Mouse (Mus musculus): ENCODE data around the gene Nadk2. TPM values are rescaled to one million over a fixed set of nuclear protein-coding genes. Genes with fewer than 3 reads are reported as not detected.

Nadk2 gene
- polyA plus RNA-seq (2015; fragmentation: Nextera tagmentation; extraction: Ambion mirVana): 19.7 and 44.7 TPM in 2 replicates

GRCm38 (mm10) chr15:9070912-9071555 is at the start of gene Nadk2:
Gene Nadk2, plus strand, starts transcription at chr15:9071260.
- H3K4me3 ChIP-seq (ENCODE audit: low read length): peak within 1 kb of the TSS; percentile 94
- WGBS: under 1% methylated on average over 36 of the region's 54 CpGs

DNA sequence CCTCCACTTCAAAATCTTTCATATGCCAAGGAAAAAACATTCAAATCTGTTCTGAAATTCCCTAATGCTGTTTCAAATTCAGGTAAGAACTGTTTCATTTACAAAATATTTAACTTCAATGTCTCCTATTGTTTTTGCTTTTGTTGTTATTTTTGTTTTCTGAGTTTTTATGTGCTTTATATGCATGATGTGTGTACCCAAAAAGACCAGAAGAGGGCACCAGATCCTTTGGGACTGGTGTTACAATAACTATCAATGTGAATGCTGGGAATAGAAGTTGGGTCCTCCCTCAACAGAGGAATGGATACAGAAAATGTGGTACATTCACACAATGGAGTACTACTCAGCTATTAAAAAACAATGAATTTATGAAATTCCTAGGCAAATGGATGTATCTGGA is 15.4 kb upstream of the Nadk2 start:
- ATAC-seq: no peak
- H3K36me3 ChIP-seq (ENCODE audit: control insufficient read depth, insufficient read depth, low read length): no peaks in the 10 kb centered on the region
- no peak overlapping the region for H3K4me2 ChIP-seq (ENCODE audit: low read depth, low read length)
- no peaks in the 10 kb centered on the region for H3K9me3 ChIP-seq (ENCODE audit: control insufficient read depth, low read length)
- H3K4me1 ChIP-seq (ENCODE audit: control insufficient read depth, insufficient read depth, low read length): no peaks in the 10 kb centered on the region
- H3K27me3 ChIP-seq (replicated peaks; ENCODE audit: control insufficient read depth, insufficient read depth, low read length): no peaks in the 10 kb centered on the region
- no peak overlapping the region for H3K9ac ChIP-seq (ENCODE audit: low read depth, low read length)
- no peak overlapping the region for H3K27ac ChIP-seq (ENCODE audit: low read length)
- H3K4me3 ChIP-seq (ENCODE audit: low read length): no peak overlapping the region

More at GRCm38 (mm10) chr15:9070912-9071555, at the start of gene Nadk2:
- Histone ChIP-seq H3K9ac (ENCODE audit: low read depth, low read length) (peak within 1 kb of the TSS; percentile 96), H3K36me3 (ENCODE audit: control insufficient read depth, insufficient read depth, low read length) (no peaks in the 10 kb centered on the region), H3K4me1 (ENCODE audit: control insufficient read depth, insufficient read depth, low read length) (peaks cover 21% of the 10 kb centered on the region), H3K27me3 (replicated peaks; ENCODE audit: control insufficient read depth, insufficient read depth, low read length) (no peaks in the 10 kb centered on the region), H3K4me2 (ENCODE audit: low read depth, low read length) (peak within 1 kb of the TSS; percentile 84), H3K27ac (ENCODE audit: low read length) (peak within 1 kb of the TSS; percentile 92), H3K9me3 (ENCODE audit: control insufficient read depth, low read length) (no peaks in the 10 kb centered on the region)
- peak; percentile 97 for ATAC-seq

DNA sequence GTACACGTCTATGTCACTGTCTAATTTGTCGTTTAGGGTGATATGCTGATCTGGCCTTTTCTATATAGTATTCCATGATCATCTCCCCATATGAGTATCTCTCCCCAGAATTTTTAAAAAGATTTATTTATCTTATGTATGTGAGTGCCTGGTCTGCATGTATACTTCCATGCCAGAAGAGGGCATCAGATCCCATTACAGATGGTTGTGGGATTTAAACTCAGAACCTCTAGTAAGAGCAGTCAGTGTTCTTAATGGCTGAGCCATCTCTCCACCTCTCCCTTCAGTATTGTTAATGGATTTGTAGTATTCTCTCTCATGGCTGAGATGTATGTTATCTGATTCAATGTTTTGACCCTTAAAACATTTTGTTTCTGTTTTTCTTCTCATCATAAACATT is 11.2 kb upstream of the Nadk2 start:
- no peak overlapping the region for H3K9ac ChIP-seq (ENCODE audit: low read depth, low read length)
- H3K4me3 ChIP-seq (ENCODE audit: low read length): no peak overlapping the region
- no peaks in the 10 kb centered on the region for H3K36me3 ChIP-seq (ENCODE audit: control insufficient read depth, insufficient read depth, low read length)
- no peaks in the 10 kb centered on the region for H3K9me3 ChIP-seq (ENCODE audit: control insufficient read depth, low read length)
- H3K27ac ChIP-seq (ENCODE audit: low read length): no peak overlapping the region
- no peak for ATAC-seq
- H3K4me1 ChIP-seq (ENCODE audit: control insufficient read depth, insufficient read depth, low read length): no peaks in the 10 kb centered on the region
- H3K4me2 ChIP-seq (ENCODE audit: low read depth, low read length): no peak overlapping the region
- H3K27me3 ChIP-seq (replicated peaks; ENCODE audit: control insufficient read depth, insufficient read depth, low read length): no peaks in the 10 kb centered on the region
- 83% methylated on average over 2 of the region's 2 CpGs for WGBS

GRCm38 (mm10) chr15:9061150-9061882 is 9.7 kb upstream of the Nadk2 start:
- Histone ChIP-seq H3K27ac (ENCODE audit: low read length) (no peak overlapping the region), H3K4me3 (ENCODE audit: low read length) (no peak overlapping the region), H3K4me2 (ENCODE audit: low read depth, low read length) (no peak overlapping the region), H3K4me1 (ENCODE audit: control insufficient read depth, insufficient read depth, low read length) (no peaks in the 10 kb centered on the region), H3K9ac (ENCODE audit: low read depth, low read length) (no peak overlapping the region), H3K9me3 (ENCODE audit: control insufficient read depth, low read length) (no peaks in the 10 kb centered on the region), H3K27me3 (replicated peaks; ENCODE audit: control insufficient read depth, insufficient read depth, low read length) (no peaks in the 10 kb centered on the region), H3K36me3 (ENCODE audit: control insufficient read depth, insufficient read depth, low read length) (no peaks in the 10 kb centered on the region)
- WGBS: 64% methylated on average over 7 of the region's 7 CpGs
- no peak for ATAC-seq

DNA sequence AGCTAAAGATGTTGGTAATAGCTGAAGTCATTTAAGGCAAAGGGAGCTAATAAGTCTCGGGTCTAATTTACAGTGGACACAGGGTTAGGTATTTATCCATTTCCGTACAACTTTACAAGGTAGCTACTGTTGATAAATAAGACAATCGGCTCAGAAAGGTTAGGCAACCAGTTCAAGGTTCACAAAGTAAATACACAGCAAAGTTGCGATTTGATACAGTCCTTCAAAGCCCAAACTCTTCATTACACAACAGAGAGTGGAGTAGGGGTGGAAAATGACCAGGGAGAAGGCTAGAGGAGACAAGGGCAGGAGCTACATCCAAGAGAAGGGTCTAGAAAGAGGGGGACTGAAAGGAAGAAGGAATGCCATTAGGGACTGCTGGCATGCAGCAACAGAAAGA is 2.2 kb upstream of the Nadk2 start:
- no peak for ATAC-seq
- Histone ChIP-seq H3K4me1 (ENCODE audit: control insufficient read depth, insufficient read depth, low read length) (peaks cover 7% of the 10 kb centered on the region; the same call in 1 of the 2 replicates), H3K4me3 (ENCODE audit: low read length) (no peak overlapping the region), H3K9ac (ENCODE audit: low read depth, low read length) (no peak overlapping the region), H3K4me2 (ENCODE audit: low read depth, low read length) (no peak overlapping the region), H3K27me3 (replicated peaks; ENCODE audit: control insufficient read depth, insufficient read depth, low read length) (no peaks in the 10 kb centered on the region), H3K9me3 (ENCODE audit: control insufficient read depth, low read length) (no peaks in the 10 kb centered on the region), H3K36me3 (ENCODE audit: control insufficient read depth, insufficient read depth, low read length) (no peaks in the 10 kb centered on the region), H3K27ac (ENCODE audit: low read length) (no peak overlapping the region)
- 67% methylated on average over 4 of the region's 4 CpGs for WGBS

DNA sequence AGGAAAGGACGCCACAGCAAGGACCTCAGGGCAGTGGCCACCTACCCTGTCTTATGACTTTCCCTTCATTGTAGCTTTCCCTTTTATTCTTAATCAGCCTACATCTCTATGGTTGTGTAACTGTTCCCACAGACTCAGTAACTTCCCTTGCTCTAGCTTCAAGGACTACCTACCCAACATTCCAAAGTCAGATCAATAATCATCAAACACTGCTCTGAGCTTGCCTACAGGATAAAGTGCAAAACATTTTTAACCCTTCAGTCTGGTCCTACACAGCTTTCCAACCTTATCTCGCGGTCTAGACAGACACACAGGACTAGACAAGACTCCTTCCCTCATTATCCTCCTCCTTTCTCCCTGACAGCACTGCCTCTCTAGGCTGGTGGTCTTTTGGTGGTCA is 707 bp upstream of the Nadk2 start:
- peak; percentile 12 for ATAC-seq
- Histone ChIP-seq H3K4me1 (ENCODE audit: control insufficient read depth, insufficient read depth, low read length) (peaks cover 17% of the 10 kb centered on the region), H3K4me3 (ENCODE audit: low read length) (peak overlapping the region; percentile 94), H3K9me3 (ENCODE audit: control insufficient read depth, low read length) (no peaks in the 10 kb centered on the region), H3K27ac (ENCODE audit: low read length) (peak overlapping the region; percentile 92), H3K9ac (ENCODE audit: low read depth, low read length) (peak overlapping the region; percentile 70), H3K27me3 (replicated peaks; ENCODE audit: control insufficient read depth, insufficient read depth, low read length) (no peaks in the 10 kb centered on the region), H3K4me2 (ENCODE audit: low read depth, low read length) (peak overlapping the region; percentile 84), H3K36me3 (ENCODE audit: control insufficient read depth, insufficient read depth, low read length) (no peaks in the 10 kb centered on the region)
- whole genome bisulfite sequencing: 4% methylated on average over 3 of the region's 3 CpGs

DNA sequence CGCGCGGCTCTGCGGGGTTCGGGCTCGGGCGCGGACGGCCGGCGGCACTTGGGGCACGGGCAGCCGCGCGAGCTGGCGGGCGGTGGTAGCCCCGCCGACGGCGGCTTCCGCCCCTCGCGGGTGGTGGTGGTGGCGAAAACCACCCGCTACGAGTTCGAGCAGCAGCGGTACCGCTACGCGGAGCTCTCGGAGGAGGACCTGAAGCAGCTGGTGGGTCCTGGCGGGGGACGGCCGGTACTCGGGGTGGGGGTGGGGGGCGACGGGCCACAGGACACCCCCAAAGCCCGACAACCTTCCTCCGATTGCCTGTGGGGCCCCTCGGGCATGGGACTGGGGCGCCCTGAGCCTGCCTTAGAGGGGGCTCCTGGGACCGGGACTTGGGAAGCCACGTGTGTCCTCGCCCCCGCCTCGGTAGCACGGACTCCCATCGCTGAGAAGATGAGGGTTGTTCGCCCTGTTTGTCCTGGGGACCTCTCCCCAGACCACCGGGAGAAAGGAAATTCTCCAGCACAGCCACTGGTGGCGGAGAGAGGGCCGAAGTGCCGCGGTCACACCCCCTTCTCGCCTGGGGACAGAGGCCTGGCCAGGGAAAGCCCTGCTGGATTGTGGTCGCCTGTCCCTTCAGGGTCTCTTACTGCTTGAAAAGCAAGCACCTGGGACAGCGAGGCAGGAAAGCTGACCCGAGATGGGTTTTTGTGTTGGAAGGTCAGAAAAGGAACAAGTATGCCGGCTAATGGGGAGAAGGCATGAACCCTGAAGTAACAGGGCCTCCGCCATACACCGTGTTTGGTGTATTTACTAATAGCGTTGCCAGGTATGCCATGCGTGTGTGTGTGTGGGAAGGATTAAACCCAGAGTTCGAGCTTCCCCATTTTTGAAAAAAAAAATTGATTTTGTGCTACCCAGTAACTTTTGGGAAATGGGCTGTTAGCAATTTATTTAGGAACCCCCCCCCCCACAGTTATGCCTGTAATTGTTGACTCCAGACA is 790 bp downstream of the Nadk2 start:
- peak overlapping the region; percentile 92 for H3K27ac ChIP-seq (ENCODE audit: low read length)
- H3K9me3 ChIP-seq (ENCODE audit: control insufficient read depth, low read length): no peaks in the 10 kb centered on the region
- peaks cover 26% of the 10 kb centered on the region for H3K4me1 ChIP-seq (ENCODE audit: control insufficient read depth, insufficient read depth, low read length)
- H3K9ac ChIP-seq (ENCODE audit: low read depth, low read length): peak overlapping the region; percentile 96
- H3K27me3 ChIP-seq (replicated peaks; ENCODE audit: control insufficient read depth, insufficient read depth, low read length): no peaks in the 10 kb centered on the region
- H3K36me3 ChIP-seq (ENCODE audit: control insufficient read depth, insufficient read depth, low read length): no peaks in the 10 kb centered on the region
- H3K4me3 ChIP-seq (ENCODE audit: low read length): peak overlapping the region; percentile 94
- peak; percentile 20 for ATAC-seq
- peak overlapping the region; percentile 83 for H3K4me2 ChIP-seq (ENCODE audit: low read depth, low read length)
- under 1% methylated on average over 66 of the region's 66 CpGs for WGBS

GRCm38 (mm10) chr15:9072630-9073029 is 1.6 kb downstream of the Nadk2 start:
- Histone ChIP-seq H3K4me3 (ENCODE audit: low read length) (peak overlapping the region; percentile 94), H3K27me3 (replicated peaks; ENCODE audit: control insufficient read depth, insufficient read depth, low read length) (no peaks in the 10 kb centered on the region), H3K9me3 (ENCODE audit: control insufficient read depth, low read length) (no peaks in the 10 kb centered on the region), H3K4me1 (ENCODE audit: control insufficient read depth, insufficient read depth, low read length) (peaks cover 26% of the 10 kb centered on the region), H3K4me2 (ENCODE audit: low read depth, low read length) (peak overlapping the region; percentile 83), H3K9ac (ENCODE audit: low read depth, low read length) (peak overlapping the region; percentile 96), H3K27ac (ENCODE audit: low read length) (peak overlapping the region; percentile 61; the same call in 1 of the 2 replicates), H3K36me3 (ENCODE audit: control insufficient read depth, insufficient read depth, low read length) (no peaks in the 10 kb centered on the region)
- 13% methylated on average over 5 of the region's 5 CpGs for WGBS
- ATAC-seq: no peak
